ENCODE assay signal across 8 mouse cellular contexts in the genomic region with DNA sequence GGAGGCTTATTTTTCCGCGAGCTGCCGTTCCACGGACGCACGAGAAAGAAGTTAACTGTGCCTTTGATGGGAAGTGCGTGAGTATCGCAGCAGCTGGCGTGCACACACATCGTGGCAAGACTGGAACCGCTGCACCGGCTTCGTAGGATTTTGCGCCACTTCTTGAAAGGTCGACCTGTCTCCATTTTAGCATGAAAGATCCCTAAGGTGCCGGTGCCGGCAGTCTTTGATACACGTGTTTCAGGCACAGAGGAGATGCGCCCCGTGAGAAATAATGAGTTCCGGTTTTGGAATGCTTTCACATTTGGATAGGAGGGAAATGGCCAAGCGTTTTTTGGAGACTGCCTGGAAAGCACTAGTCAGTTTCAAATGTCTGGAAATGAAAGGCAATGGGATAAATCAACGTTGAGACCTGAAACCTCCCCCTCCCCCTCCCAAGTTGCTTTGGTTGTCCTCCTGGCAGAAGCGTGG. TPM values are rescaled to one million over a fixed set of nuclear protein-coding genes. Genes with fewer than 3 reads are reported as not detected.
DNase-seq lines count a peak whose midpoint lies in the region; ATAC-seq and TF ChIP-seq lines count a peak whose summit lies in the region.

No protein-coding gene starts in this region.

- H3K4me3 ChIP-seq in ES-E14 (ENCODE audit: insufficient read depth in 1 of 2, low read depth in 1 of 2, low read length in 2 of 2, poor library complexity in 1 of 2, severe bottlenecking in 1 of 2), result peak overlapping the region; percentile 77 to 80
- H3K4me3 ChIP-seq in embryonic fibroblast, embryonic 13.5 days (ENCODE audit: insufficient read depth, low read length), result peak overlapping the region; percentile 99
- H3K4me3 ChIP-seq in heart, embryonic 15.5 days, result peak overlapping the region; percentile 75
- peak overlapping the region; percentile 89 for H3K4me3 ChIP-seq in lung, embryonic 15.5 days

- no peak for ATAC-seq in heart, embryonic 15.5 days (replicated peaks; ENCODE audit: insufficient number of reproducible peaks, insufficient read depth, low FRiP score, low read depth)
- no peak for ATAC-seq in lung, embryonic 15.5 days (ENCODE audit: borderline replicate concordance, extremely low read depth, low FRiP score, low TSS enrichment)

- TF ChIP-seq POLR2A in embryonic fibroblast, embryonic 13.5 days (IDR thresholded peaks at IDR 0.05; ENCODE audit: low read depth, low read length), result no peak

- DNase-seq in ES-E14 (ENCODE audit: low read depth, low spot score), result peak; percentile 33
- DNase-seq in adrenal gland, postnatal 25 days, result peak; percentile 21
- peak; percentile 56 for DNase-seq in kidney, postnatal 10 days
- DNase-seq in right cerebral cortex, postnatal 10 days (ENCODE audit: low spot score in 2 of 2), result peak; percentile 54 to 69
- DNase-seq in T-cell, adult 2 months (ENCODE audit: low spot score), result no peak

- peak overlapping the region; percentile 94 for H3K4me2 ChIP-seq in heart, embryonic 15.5 days
- H3K4me2 ChIP-seq in lung, embryonic 15.5 days, result peak overlapping the region; percentile 79

- TF ChIP-seq CTCF in embryonic fibroblast, embryonic 13.5 days (IDR thresholded peaks at IDR 0.05; ENCODE audit: borderline replicate concordance, insufficient read depth, low read length), result no peak

- peaks cover 47% of the 10 kb centered on the region for H3K27me3 ChIP-seq in heart, embryonic 15.5 days
- H3K27me3 ChIP-seq in lung, embryonic 15.5 days, result no peaks in the 10 kb centered on the region

- H3K36me3 ChIP-seq in ES-E14 (ENCODE audit: control insufficient read depth, insufficient read depth, low read length, poor library complexity, severe bottlenecking), result peaks cover 2% of the 10 kb centered on the region; the same call in 1 of the 2 replicates
- no peaks in the 10 kb centered on the region for H3K36me3 ChIP-seq in heart, embryonic 15.5 days
- H3K36me3 ChIP-seq in lung, embryonic 15.5 days, result no peaks in the 10 kb centered on the region

- H3K9me3 ChIP-seq in ES-E14 (ENCODE audit: control insufficient read depth, insufficient read depth, low read depth, low read length), result no peaks in the 10 kb centered on the region
- no peaks in the 10 kb centered on the region for H3K9me3 ChIP-seq in heart, embryonic 15.5 days (replicated peaks)
- H3K9me3 ChIP-seq in lung, embryonic 15.5 days, result no peaks in the 10 kb centered on the region

- WGBS in heart, embryonic 15.5 days, result under 1% methylated on average over 24 of the region's 24 CpGs
- under 1% methylated on average over 24 of the region's 24 CpGs for WGBS in lung, embryonic 15.5 days

- H3K9ac ChIP-seq in ES-E14 (ENCODE audit: insufficient read depth, low read depth, low read length, poor library complexity, severe bottlenecking), result peak overlapping the region; percentile 67
- peak overlapping the region; percentile 44; the same call in 1 of the 2 replicates for H3K9ac ChIP-seq in heart, embryonic 15.5 days
- H3K9ac ChIP-seq in lung, embryonic 15.5 days, result peak overlapping the region; percentile 36

- in situ Hi-C loops in ES-E14 (cut with MboI; ENCODE audit: low sequenced_read_pairs in 2 of 2, unreplicated experiment in 2 of 2), result no loop called here

- no peak overlapping the region for H3K27ac ChIP-seq in ES-E14 (ENCODE audit: insufficient read depth, low read depth, low read length, poor library complexity, severe bottlenecking)
- peak overlapping the region; percentile 88 for H3K27ac ChIP-seq in embryonic fibroblast, embryonic 13.5 days (ENCODE audit: insufficient read depth, low read length)
- peak overlapping the region; percentile 68 for H3K27ac ChIP-seq in heart, embryonic 15.5 days
- peak overlapping the region; percentile 79 for H3K27ac ChIP-seq in lung, embryonic 15.5 days

- peaks cover 0 to 3% of the 10 kb centered on the region in 2 experiments; a peak in 1 of 4 replicates for H3K4me1 ChIP-seq in ES-E14 (ENCODE audit: control insufficient read depth in 2 of 2, insufficient read depth in 2 of 2, low read length in 2 of 2, poor library complexity in 1 of 2)
- H3K4me1 ChIP-seq in embryonic fibroblast, embryonic 13.5 days (ENCODE audit: control insufficient read depth, insufficient read depth, low read length), result peaks cover 3% of the 10 kb centered on the region; the same call in 1 of the 2 replicates
- H3K4me1 ChIP-seq in heart, embryonic 15.5 days (replicated peaks), result peaks cover 27% of the 10 kb centered on the region
- peaks cover 31% of the 10 kb centered on the region for H3K4me1 ChIP-seq in lung, embryonic 15.5 days

TF ChIP-seq in ES-E14, 5 proteins besides CTCF, POLR2A, EP300 and RAD21:
- no peak for TF ChIP-seq CHD2 (IDR thresholded peaks at IDR 0.05; ENCODE audit: low read depth, low read length)
- TF ChIP-seq ZC3H11A (IDR thresholded peaks at IDR 0.05; ENCODE audit: borderline replicate concordance, low read depth, low read length), result no peak
- TF ChIP-seq HCFC1 (IDR thresholded peaks at IDR 0.05; ENCODE audit: borderline replicate concordance, insufficient read depth, low read length), result no peak
- TF ChIP-seq MAFK (IDR thresholded peaks at IDR 0.05; ENCODE audit: insufficient read depth, low read depth, low read length), result no peak
- TF ChIP-seq ZNF384 (IDR thresholded peaks at IDR 0.05; ENCODE audit: low read depth, low read length), result no peak
TF ChIP-seq in ES-E14: peak in this region for 0.

RNA-seq across cellular contexts. Expression of gene Tle1, which starts 0.8 kb away (rescaled TPM):
- 24.0 and 26.3 TPM in 2 replicates for total RNA-seq in ES-E14 (2012; rRNA removed)
- total RNA-seq in adrenal gland, postnatal 25 days (2021), result 35.3 and 39.1 TPM in 2 replicates
- polyA plus RNA-seq in embryonic fibroblast, embryonic 13.5 days (2011; ENCODE audit: insufficient read length, low read depth, missing spikeins), result 34.3 and 41.2 TPM in 2 replicates
- polyA plus RNA-seq in heart, embryonic 15.5 days (2015; fragmentation: Nextera tagmentation; extraction: Ambion mirVana), result 6.1 and 10.1 TPM in 2 replicates
- polyA plus RNA-seq in lung, embryonic 15.5 days (2015; fragmentation: Nextera tagmentation; extraction: Ambion mirVana), result 18.1 and 18.2 TPM in 2 replicates
